Mouse (Mus musculus): ENCODE measurements around the gene Dpp7.
A peak's percentile ranks its signal among the peaks of the same experiment; 100 is the strongest.

Dpp7 gene

DNA sequence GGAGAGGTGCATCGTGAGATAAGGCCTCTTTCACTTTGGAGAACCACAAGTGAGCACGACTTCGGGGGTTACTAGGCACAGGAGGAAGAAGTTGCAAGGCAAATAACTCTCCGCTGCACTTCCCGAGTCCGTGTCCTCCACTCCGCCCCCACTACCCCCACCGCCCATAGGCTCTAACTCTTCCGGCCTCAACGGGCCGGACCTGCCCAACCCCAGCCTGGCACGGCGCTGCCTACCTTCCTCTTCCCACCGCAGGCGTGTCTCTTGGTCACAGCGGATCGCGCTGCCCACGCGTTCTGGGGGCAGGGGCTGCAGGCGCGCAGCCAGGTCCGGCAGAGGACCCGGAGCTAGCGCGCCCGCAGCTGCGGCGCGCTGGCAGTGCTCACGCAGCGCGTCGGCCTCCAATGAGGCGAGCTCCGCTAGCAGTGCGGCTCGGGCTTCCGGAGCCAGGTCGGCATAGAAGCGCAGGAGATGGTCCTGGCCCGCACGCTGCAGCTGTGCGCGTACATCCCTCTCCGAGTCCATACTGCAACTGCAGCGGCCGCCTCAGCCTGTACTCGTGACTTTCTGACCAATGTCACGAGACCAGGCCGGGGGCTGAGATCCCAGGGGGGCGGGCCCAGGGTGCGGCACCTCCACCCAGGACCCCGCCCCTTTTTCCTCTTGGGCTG lies 9.1 kb upstream of the Dpp7 start, which contains the start of gene Uap1l1:
Uap1l1 (minus strand) TSS at position 592 of the 671 bp plus-strand sequence.
- peak; percentile 47 for DNase-seq

DNA sequence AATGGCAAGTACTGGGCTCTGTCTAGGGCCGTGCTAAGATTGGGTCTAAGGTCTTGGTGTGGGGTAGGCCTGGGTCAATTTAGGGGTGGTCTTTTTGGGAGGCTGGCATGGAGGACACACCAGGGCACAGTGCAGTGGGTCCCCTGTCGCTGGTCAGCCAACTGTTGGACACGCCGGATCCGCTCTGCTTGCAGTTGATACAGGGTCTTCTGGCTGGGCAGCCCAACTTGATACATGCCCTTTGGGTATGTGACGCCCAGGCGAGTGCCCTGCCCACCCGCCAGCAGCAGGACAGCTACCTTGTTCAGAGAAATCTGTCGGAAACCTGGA lies 8.6 kb upstream of the Dpp7 start:
- no peak for DNase-seq

DNA sequence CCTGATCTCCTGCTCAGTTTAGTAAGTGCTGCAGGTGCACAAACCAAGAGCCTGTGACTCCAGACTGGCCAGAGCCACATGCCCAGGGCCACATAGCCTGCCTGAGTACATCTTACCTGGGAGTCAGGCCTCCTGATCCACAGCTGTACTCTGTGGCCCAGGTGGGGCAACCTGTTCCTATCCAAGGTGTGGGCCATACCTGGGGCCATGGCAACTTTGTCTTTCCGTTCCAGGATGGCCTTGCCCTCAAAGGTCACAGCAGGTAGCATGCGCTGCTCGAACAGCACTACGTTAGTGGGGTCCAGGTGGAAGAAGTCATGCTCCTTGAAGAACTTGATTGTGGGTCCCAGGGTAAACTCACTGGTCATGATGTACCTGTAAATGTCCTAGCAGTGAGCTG lies 8.2 kb upstream of the Dpp7 start:
- DNase-seq = no peak

DNA sequence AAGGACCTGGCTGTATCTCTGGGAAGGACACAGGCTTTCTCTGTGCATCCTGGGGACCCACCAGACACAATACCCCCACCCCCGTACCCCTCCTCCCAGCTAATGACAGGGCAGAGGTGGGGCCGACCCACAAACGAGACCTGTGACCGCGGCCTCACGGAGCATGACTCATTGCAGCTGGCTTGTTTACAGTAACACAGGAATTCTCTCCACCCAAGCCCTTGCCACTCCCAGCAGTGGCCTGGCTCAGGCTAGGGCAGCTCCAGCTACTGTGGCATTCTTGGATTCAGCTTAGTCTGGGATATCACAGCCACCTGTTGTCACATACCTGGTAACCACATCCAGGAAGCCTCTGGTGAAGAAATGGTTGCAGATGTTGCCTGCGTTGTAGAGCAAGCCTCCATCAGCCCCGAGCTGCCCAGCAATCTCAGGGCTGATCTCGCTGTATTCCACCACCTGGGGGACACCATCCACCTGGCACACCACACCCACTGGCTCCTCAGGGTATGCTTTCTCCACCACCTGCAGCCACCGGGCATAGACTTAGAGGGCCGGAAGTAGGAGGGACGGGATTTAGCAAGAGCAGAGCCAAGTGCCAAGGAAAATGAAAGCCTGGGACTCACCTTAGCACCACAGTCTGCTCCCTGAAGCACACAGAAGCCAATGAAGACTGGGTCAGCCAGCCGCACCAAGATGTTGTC lies 7.5 kb upstream of the Dpp7 start:
- DNase-seq = no peak

DNA sequence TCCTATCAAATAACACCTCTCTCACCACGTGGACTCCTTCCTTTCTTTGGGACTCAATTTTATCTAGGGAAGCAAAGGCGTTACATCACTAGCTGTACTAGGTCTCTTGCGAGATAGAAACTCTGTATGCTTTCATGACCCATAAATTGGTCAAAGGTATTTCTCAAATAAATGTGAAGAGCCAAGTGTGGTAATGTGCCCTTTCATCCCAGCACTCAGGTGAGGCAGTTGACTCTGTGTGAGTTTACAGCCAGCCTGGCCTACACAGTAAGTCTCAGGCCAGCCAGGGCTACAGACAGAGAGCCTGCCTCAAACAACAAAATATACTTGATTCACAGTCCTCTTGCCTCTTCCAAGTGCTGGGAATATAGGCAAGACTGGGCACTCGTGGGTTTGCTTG lies 3.7 kb upstream of the Dpp7 start:
- no peak for DNase-seq

DNA sequence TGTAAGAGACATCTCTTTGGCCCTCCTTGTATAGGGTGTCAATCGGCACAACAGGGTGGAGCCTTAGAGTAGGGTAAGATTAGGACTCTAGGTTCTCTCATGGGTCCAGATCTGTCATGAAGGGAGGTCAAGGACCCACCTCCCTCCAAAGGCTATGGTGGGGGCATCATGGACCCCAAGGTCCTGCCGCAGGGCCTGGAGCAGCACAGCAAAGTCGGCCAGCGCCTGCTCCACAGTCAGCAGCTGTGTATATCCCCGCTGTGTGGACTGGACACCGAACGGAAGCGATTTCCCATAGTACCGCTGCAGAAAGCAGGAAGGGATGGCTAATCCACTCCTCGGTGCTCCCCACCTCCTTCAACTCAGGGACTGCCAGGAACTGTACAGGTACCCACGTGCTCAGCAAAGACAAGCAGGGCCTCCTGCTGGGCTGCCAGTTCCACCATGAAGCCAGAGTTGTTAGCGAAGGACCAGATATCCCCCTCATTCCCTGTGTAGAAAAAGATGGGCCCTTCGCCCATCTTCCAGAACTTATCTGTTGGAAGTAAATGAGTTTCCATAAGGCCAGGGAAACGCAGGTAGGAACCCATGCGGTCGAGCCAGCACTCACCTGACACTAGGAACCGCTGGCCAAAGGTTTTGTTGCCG lies 616 bp downstream of the Dpp7 start:
- no peak for DNase-seq

DNA sequence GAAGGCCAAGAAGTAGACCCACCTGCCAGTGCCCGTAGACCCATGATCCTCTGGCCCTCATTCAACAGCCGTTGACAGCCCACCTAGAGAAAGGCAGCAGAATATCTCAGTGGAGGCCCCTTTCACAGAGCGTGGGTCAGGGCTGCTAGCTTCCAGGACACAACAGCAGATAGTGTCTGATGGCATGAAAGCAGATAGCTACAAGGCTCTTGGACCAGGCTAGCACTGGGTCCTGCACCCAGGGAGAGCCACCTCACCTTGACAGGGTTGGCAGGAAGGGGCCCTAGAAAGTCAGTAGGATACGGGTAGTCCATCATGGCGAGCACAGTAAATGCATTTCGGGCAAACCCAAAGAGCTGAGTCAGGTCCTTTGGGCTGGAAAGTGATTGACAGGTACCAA lies 1.9 kb downstream of the Dpp7 start:
- no peak for DNase-seq

DNA sequence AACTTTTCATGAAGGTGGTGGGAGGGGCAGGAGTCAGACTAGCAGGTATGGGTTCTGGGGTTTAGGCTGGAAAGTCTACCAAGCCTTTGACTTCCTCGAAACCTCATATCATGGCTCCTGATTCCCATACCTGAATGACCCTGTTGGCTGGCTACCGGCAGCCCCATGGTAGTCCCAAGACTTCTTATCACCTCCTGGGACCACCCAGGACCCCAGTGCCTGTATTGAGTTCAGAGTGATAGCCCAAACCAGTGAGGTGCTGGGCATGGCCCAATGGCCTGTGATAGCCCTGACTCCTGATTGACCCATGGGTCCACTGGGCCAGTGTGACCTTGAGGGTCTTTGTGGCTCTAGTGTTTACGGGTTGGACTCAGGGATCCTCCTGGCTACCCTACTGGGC lies 5.5 kb downstream of the Dpp7 start:
- no peak for DNase-seq

DNA sequence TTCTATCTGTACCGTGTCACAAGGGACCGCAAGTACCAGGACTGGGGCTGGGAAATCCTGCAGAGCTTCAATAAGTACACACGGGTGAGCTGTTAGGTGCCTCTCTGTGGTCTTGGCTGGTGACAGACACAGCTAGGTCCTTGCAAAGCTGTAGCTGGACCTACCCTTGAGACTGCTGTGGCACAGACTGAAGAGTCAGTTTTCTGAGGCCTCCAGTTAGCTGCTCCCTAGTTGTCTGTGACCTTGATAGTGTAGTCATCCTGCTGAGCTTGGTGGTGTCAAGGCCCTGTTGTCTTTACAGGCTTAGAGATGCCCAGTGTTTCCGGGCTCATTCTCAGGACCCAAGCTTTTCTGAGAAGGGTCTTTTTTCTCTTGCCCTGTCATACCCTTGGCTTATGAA lies 6.7 kb downstream of the Dpp7 start:
- no peak for DNase-seq

DNA sequence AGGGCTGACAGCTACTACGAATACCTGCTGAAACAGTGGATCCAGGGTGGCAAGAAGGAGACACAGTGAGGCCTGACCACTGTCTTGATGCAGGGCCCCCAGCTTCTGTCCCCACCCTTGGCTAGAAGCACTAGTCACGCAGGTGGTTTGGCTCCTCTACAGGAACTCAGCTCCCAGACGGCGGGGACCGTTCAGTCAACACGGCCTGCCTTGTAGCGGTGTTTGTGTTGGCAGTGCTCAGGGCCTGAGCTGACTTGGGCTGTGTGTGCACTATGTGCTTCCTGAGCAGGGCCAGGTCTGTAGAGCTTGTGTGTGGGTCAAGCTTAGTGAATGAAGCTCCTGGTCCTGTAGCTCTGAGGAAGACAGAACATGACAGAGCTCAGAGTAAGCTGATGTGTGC lies 8.0 kb downstream of the Dpp7 start:
- no peak for DNase-seq

DNA sequence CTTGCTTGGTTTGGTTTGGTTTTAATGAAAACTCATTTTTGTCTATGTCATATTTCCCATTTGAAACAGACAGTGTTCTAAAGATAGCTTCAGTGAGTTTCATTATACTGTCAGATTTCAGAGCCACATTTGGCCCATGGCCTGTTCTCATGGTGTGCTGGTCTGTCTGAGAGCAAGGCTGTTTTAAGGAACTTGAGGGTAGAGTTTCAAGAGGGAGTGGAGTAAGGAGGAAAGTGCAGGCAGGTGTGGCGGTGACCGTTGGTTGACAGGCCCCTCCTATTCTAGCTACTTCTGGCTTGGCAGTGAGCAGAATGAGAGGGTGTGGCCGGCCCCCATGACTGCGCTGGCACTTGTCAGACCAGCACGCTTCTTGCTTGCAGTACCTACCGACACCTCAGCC lies 17.9 kb downstream of the Dpp7 start:
- DNase-seq = no peak

DNA sequence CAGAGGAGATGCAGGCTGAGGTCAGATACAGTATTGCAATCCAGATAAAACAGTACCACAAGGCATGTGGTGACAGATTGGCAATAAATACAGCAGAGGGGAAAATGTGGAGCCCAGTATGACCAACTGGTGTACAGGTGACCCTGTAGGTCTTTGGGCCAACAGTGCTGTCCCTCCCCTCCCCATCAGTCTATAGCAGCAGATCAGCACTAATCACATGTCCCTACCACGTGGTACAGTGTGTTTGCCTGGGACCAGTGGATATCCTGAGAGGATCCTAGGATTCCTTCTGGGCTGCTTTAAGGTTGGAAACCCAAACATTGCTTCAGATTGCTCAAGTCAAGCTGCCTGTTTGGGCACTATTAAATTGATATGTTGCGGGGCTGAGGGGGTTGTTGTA lies 22.6 kb downstream of the Dpp7 start:
- no peak for DNase-seq

DNA sequence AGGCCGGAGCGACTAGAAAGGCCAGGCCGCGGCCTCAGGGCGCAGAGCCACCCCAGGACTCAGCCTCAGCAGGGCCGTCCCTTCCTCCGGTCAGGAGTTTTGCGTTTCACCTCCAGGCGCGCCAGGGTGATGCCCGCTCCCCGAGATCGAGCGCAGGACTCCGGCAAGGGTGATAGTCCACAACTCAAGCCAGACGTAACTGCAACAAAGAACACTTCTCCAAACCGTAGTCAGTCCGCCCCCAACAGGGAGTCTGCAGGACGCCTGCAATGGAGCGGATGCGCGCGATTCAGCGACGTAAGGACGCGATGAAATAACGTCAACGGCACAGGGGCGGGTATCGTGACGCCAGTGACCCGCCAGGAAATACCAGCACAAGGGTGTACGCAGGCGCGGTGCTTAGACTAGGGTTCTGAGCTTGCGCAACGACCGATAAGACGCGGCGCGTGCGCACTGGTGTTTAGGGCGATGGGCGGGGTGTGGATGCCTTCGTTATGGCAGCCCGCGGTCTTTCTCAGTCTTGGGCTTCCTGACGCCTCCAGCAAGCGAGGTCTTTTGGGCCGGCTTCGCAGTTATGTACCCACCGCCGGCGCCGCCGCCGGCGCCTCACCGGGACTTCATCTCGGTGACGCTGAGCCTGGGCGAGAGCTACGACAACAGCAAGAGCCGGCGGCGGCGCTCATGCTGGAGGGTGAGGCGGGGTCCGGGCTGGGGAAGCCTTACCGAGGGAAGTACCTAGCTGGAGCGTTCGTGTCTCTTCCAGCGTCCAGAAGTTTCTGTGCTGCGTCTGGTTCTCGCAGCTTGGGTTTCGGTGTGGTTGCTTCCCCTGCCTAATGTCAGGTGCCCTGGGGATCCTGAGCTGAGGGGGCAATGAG lies 23.6 kb downstream of the Dpp7 start, which contains the start of gene Man1b1:
Man1b1 (plus strand) TSS at position 53 of the 875 bp plus-strand sequence.
- peak; percentile 99 for DNase-seq

DNA sequence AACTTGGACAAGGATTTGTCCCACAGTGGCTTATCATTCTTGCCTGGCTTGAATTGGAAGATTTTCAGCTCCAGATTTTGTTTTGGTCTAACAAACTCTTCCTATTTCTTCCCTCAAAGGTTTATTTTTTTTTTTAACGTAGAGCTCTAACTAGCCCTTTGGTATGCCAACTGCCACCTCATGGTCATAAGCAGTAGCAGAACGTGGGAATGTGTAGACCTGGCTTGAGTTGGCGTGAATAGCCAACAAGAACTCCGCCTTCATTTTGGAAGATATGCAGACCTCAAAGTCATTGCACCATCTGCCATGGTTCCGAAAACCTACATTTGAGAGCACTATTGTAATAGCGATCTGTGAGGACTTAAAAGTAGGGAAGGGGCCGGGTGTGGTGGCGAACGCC lies 24.7 kb downstream of the Dpp7 start:
- no peak for DNase-seq

DNA sequence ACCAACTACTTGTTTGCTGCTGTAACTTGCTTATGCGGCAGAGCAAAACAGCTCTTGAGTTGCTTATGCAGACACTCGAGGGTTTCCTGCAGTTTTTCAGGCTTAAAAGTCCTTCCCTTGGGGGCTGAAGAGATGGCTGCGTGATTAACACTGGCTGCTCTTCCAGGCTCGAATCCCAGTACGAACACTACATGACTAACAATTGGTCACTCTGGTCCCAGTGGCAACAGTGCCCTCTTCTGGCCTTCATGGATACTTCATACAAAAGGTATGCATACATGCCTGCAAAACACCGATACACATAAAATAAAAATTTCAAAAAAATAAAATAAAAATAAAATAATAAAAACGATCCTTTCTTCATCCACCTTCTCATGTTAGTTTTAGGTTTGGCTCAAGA lies 27.7 kb downstream of the Dpp7 start:
- no peak for DNase-seq

DNA sequence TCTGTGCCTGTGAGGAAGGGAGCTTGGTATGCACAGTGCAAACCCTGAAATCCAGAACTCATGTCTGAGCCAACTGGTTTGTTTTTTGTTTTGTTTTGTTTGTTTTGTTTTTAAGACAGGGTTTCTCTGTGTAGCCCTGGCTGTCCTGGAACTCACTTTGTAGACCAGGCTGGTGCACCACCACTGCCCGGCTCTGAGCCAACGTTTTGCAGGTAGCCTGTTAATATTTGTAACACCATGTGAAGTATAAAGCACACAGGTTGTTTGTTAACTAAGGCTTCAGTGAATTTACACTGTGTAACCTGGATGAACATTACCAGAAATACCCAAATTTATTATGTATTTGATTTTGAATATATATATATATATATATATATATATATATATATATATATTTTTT lies 30.1 kb downstream of the Dpp7 start:
- no peak for DNase-seq

DNA sequence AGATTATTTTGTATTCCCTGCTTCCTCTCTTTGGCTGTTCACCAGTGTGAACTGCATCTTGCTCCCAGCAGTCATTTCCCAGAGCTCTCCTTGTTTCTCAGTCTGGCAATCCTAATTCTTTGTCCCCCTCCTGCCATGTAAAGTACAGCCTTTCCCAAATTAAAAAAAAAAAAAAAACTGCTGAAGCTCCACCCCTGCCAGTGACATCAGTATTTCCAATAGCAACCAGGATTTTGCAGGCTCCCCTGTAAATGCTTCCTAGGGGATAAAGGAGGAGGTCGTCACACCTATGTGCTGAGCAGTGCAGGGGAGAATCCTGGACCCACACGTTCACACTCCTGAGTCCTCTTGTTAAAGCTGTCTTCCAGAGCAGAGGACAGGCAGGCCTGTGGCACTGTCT lies 36.1 kb downstream of the Dpp7 start:
- no peak for DNase-seq

DNA sequence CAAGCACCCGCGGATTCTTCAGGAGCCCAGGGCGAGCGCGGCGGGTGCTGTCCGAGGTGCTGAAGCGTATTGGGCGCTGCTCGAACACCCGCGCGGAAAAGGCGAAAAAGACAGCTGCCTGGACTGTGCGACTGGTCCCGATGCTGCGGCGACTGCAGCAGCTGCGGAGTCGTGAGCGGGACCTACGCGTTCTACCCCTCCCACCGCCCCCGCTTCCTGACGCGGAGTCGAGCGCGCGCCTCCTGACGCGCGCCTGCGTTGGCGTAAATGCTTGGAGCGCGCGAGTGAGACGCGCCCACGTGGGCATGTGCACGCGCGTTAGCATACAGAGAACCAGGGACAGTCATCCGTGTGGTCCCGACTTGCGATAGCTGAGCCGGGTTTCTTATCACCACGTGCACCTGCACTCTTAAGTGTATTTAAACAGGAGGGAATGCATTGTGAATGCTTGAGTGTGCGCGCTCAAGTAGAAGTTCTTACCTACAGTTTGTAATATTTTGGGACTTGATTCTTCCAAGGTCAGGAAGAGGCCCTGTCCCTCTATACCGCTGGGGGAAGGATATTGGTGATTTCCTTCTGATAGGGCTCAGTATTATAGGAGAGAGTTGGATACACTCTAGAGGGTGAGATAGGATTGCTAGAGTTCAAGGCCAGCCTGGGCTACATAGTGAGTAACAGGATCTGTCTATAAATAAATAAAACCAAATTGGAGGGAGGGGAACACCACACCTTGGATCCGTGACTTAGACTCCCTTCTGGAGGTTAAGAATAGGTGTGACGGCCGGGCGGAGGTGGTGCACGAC lies 37.0 kb downstream of the Dpp7 start, which contains the start of gene Grin1:
Grin1 (minus strand) TSS at position 217 of the 803 bp plus-strand sequence.
- peak; percentile 68 for DNase-seq

DNA sequence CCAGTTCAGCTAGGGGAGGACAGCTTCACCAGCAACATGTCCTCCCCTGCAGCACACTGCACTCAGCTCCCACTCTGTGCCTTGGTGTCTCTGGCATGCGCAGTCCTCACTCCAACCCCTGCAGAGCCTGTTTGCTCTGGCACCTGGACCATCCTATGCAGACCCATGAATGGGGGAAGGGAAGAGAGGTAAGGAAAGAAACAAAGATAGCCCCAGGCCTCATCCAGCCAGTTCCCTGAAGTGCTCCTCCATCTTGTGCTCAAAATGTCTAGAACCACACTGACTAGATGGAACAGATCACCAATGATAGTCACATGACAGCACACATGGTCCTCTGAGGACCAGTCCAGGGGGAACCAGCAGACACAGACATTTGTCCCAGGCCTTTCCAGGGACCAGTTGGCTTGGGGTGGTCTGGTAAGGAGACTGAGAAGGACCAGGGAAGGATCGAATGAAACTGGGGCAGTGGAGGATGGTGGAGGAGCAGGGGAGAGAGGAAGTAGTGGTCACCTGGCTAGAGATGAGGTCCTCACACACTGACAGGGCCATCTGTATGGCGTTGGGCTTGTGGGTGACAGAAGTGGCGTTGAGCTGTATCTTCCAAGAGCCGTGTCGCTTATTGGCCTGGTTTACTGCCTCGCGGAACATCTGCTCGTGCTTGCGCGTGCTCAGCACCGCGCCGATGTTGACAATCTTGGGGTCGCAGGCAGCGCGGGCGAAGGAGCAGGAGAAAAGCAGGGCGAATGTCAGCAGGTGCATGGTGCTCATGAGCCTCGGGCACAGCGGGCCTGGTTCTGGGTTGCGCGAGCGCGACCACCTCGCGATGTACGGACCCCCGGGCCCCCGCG lies 37.8 kb downstream of the Dpp7 start:
- no peak for DNase-seq

DNA sequence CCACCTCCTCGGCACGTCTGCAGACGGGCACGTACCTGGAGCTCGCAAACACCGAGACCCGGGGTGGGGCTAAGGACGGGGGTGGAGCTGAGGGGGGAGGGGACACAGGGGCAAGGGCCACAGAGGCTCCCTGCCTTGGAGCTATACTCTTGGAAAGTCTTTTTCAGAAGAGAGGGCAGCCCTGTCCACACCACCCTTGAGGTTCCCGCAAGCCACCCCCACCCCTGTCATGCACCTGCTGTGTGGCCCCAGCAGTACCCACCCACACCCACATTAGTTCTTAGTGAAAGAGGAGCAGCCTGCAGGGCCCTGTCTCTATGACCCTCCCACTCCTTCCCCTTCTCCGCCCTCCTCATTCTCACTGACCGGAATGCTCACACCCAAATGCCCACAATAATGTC lies 44.7 kb downstream of the Dpp7 start:
- DNase-seq = no peak

DNA sequence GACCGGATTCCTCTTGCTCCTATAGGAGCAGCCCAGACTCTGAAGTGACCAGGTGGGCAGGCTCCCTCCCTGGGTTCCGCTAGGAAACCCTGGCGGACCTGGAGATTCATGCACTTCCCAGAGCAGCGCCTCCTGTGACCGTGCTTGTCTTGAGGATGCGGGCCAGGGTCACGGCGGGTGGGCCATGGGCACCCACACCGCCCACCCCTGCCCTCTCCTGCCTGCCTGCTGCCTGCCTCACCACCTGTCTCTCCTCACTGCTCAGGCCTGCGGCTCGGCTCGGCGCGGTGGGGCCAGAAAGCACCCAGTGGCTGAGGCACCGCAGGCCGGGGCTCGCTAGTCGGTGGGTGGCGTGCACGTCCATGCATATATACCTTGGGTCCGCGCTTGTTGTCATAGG lies 45.2 kb downstream of the Dpp7 start:
- no peak for DNase-seq
